Mouse (Mus musculus): ENCODE results near the gene E4f1. TPM values are rescaled to one million over a fixed set of nuclear protein-coding genes. Genes with fewer than 3 reads are reported as not detected.
"Not testable (repeated sequence)": the region's sequence is repeated elsewhere in the genome, so short reads cannot be mapped to it uniquely, and the experiment has no call there.

Gene E4f1
- total and polyA plus RNA-seq, 3 experiments = 17.4 to 37.2 (median 19.7) TPM

GRCm38 (mm10) chr17:24463374-24464133 lies 6.6 kb downstream of the E4f1 start:
- peak; percentile 70 for ATAC-seq (ENCODE audit: extremely low read depth, insufficient number of reproducible peaks, low FRiP score, poor library complexity, severe bottlenecking)
- TF ChIP-seq GATA2 (IDR thresholded peaks at IDR 0.05; ENCODE audit: borderline replicate concordance, low read depth, low read length) (peak; percentile 85; the same call in 1 of the 2 replicates), CTCF (IDR thresholded peaks at IDR 0.05; ENCODE audit: low read depth, low read length) (no peak)

GRCm38 (mm10) chr17:24462932-24463331 lies 7.2 kb downstream of the E4f1 start:
- DNase-seq (ENCODE audit: low spot score) (no peak), ATAC-seq (ENCODE audit: extremely low read depth, insufficient number of reproducible peaks, low FRiP score, poor library complexity, severe bottlenecking) (no peak)
- Histone ChIP-seq H3K36me3 (replicated peaks) (peaks cover 39% of the 10 kb centered on the region), H3K4me1 (ENCODE audit: insufficient read depth, low read depth, low read length) (peaks cover 19% of the 10 kb centered on the region), H3K9me3 (replicated peaks) (no peaks in the 10 kb centered on the region), H3K27me3 (ENCODE audit: insufficient read depth, low read length) (no peaks in the 10 kb centered on the region), H3K4me3 (ENCODE audit: low read depth, low read length) (no peak overlapping the region)
- TF ChIP-seq GATA1 (IDR thresholded peaks at IDR 0.05; ENCODE audit: borderline replicate concordance, low read length) (no peak), POLR2AphosphoS5 (IDR thresholded peaks at IDR 0.05; ENCODE audit: insufficient replicate concordance, low read depth, low read length) (no peak), GATA2 (IDR thresholded peaks at IDR 0.05; ENCODE audit: borderline replicate concordance, low read depth, low read length) (no peak), CTCF (IDR thresholded peaks at IDR 0.05; ENCODE audit: low read depth, low read length) (no peak), TAL1 (conservative IDR thresholded peaks at IDR 0.05; ENCODE audit: low read depth, low read length) (no peak)

More at GRCm38 (mm10) chr17:24463374-24464133, 6.6 kb downstream of the E4f1 start:
- peaks cover 43% of the 10 kb centered on the region for H3K36me3 ChIP-seq (replicated peaks)
- H3K9me3 ChIP-seq (replicated peaks) = no peaks in the 10 kb centered on the region
- DNase-seq (ENCODE audit: low spot score) = no peak
- H3K27me3 ChIP-seq (ENCODE audit: insufficient read depth, low read length) = no peaks in the 10 kb centered on the region
- no peak overlapping the region for H3K4me3 ChIP-seq (ENCODE audit: low read depth, low read length)
- peaks cover 20% of the 10 kb centered on the region for H3K4me1 ChIP-seq (ENCODE audit: insufficient read depth, low read depth, low read length)

GRCm38 (mm10) chr17:24461580-24461979 lies 8.5 kb downstream of the E4f1 start:
- H3K9me3 ChIP-seq (replicated peaks) = no peaks in the 10 kb centered on the region
- DNase-seq (ENCODE audit: low spot score) = no peak

GRCm38 (mm10) chr17:24455523-24456206 lies 14.4 kb downstream of the E4f1 start:
- not testable (repeated sequence) for ATAC-seq (ENCODE audit: extremely low read depth, insufficient number of reproducible peaks, low FRiP score, poor library complexity, severe bottlenecking); DNase-seq (ENCODE audit: low spot score); H3K9me3 ChIP-seq (replicated peaks); H3K27me3 ChIP-seq (ENCODE audit: insufficient read depth, low read length)
- H3K4me1 ChIP-seq (ENCODE audit: insufficient read depth, low read depth, low read length) = peaks cover 32% of the 10 kb centered on the region
- H3K4me3 ChIP-seq (ENCODE audit: low read depth, low read length) = peak overlapping the region; percentile 76; the same call in 1 of the 2 replicates
- H3K36me3 ChIP-seq (replicated peaks) = peaks cover 32% of the 10 kb centered on the region

More at GRCm38 (mm10) chr17:24461580-24461979, 8.5 kb downstream of the E4f1 start:
- TF ChIP-seq CTCF (IDR thresholded peaks at IDR 0.05; ENCODE audit: low read depth, low read length) (peak; percentile 28), POLR2AphosphoS5 (IDR thresholded peaks at IDR 0.05; ENCODE audit: insufficient replicate concordance, low read depth, low read length) (no peak), TAL1 (conservative IDR thresholded peaks at IDR 0.05; ENCODE audit: low read depth, low read length) (no peak)
- no peak for ATAC-seq (ENCODE audit: extremely low read depth, insufficient number of reproducible peaks, low FRiP score, poor library complexity, severe bottlenecking)
- Histone ChIP-seq H3K36me3 (replicated peaks) (peaks cover 36% of the 10 kb centered on the region), H3K4me3 (ENCODE audit: low read depth, low read length) (no peak overlapping the region), H3K4me1 (ENCODE audit: insufficient read depth, low read depth, low read length) (peaks cover 19% of the 10 kb centered on the region), H3K27me3 (ENCODE audit: insufficient read depth, low read length) (no peaks in the 10 kb centered on the region)

- Histone ChIP-seq H3K36me3 (replicated peaks) (peaks cover 40% of the 10 kb centered on the region), H3K4me3 (ENCODE audit: low read depth, low read length) (peak overlapping the region; percentile 76), H3K27me3 (ENCODE audit: insufficient read depth, low read length) (no peaks in the 10 kb centered on the region), H3K9me3 (replicated peaks) (no peaks in the 10 kb centered on the region), H3K4me1 (ENCODE audit: insufficient read depth, low read depth, low read length) (peaks cover 32% of the 10 kb centered on the region)
- TF ChIP-seq GATA2 (IDR thresholded peaks at IDR 0.05; ENCODE audit: borderline replicate concordance, low read depth, low read length) = no peak
- no peak for TF ChIP-seq GATA1 (IDR thresholded peaks at IDR 0.05; ENCODE audit: borderline replicate concordance, low read length)
- no peak for TF ChIP-seq TAL1 (conservative IDR thresholded peaks at IDR 0.05; ENCODE audit: low read depth, low read length)
- no peak for TF ChIP-seq CTCF (IDR thresholded peaks at IDR 0.05; ENCODE audit: low read depth, low read length)
- no peak for TF ChIP-seq POLR2AphosphoS5 (IDR thresholded peaks at IDR 0.05; ENCODE audit: insufficient replicate concordance, low read depth, low read length)
- DNase-seq (ENCODE audit: low spot score) = peak; percentile 92
- ATAC-seq (ENCODE audit: extremely low read depth, insufficient number of reproducible peaks, low FRiP score, poor library complexity, severe bottlenecking) = peak; percentile 98
Measured at GRCm38 (mm10) chr17:24454756-24455522, 15.2 kb downstream of the E4f1 start.

- H3K36me3 ChIP-seq (replicated peaks) = peaks cover 44% of the 10 kb centered on the region
- TF ChIP-seq TAL1 (conservative IDR thresholded peaks at IDR 0.05; ENCODE audit: low read depth, low read length) = no peak
- no peak for TF ChIP-seq GATA1 (IDR thresholded peaks at IDR 0.05; ENCODE audit: borderline replicate concordance, low read length)
- no peak for TF ChIP-seq GATA2 (IDR thresholded peaks at IDR 0.05; ENCODE audit: borderline replicate concordance, low read depth, low read length)
- no peak for TF ChIP-seq POLR2AphosphoS5 (IDR thresholded peaks at IDR 0.05; ENCODE audit: insufficient replicate concordance, low read depth, low read length)
- TF ChIP-seq CTCF (IDR thresholded peaks at IDR 0.05; ENCODE audit: low read depth, low read length) = no peak
- no peak for DNase-seq (ENCODE audit: low spot score)
- H3K27me3 ChIP-seq (ENCODE audit: insufficient read depth, low read length) = no peaks in the 10 kb centered on the region
- no peaks in the 10 kb centered on the region for H3K9me3 ChIP-seq (replicated peaks)
- peaks cover 32% of the 10 kb centered on the region for H3K4me1 ChIP-seq (ENCODE audit: insufficient read depth, low read depth, low read length)
- ATAC-seq (ENCODE audit: extremely low read depth, insufficient number of reproducible peaks, low FRiP score, poor library complexity, severe bottlenecking) = no peak
- H3K4me3 ChIP-seq (ENCODE audit: low read depth, low read length) = peak overlapping the region; percentile 76
Measured at GRCm38 (mm10) chr17:24454218-24454755, 15.8 kb downstream of the E4f1 start.
